Mouse (Mus musculus) right cerebral cortex, adult 2 months (tissue): ENCODE data around the gene Rab3d.
A peak's percentile ranks its signal among the peaks of the same experiment; 100 is the strongest.

Experiments used
- DNase-seq, 2 experiments: peaks; one replicate each; pipeline ENCODE4 v3.0.0; 2021 to 2022; ENCODE audit warnings: low spot score in 2 of 2

Gene Rab3d

GRCm38 (mm10) chr9:21918035-21918592 lies at the start of gene Rab3d:
TSS of gene Rab3d (minus strand) at chr9:21918192.
- DNase-seq, result peak; percentile 86 to 90

DNA sequence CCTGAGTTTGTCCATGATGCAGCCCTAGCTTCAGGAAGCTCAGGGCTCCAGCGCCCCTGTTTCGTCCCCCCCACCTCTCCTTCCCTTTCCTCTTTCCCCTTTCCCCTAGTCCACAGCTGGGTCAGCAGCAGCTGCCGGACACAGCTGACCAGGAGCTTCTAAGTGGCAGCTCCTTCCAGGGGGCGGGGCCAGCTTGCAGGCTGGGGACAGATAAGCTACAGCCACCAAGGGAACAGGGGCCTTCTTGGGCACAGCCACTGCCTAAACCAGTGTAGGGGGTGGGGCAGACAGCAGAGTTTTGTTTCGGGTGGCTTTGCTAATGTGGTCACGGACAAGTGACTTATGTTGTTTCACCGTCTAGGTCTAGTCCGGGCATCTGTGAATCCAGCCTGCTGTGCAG lies 45.4 kb upstream of the Rab3d start, which contains the start of gene Epor:
Epor (minus strand) TSS at position 90 of the 400 bp plus-strand sequence.
- DNase-seq, result no peak

GRCm38 (mm10) chr9:21962416-21963059 lies 44.5 kb upstream of the Rab3d start:
- peak; percentile 77 to 84 for DNase-seq

- DNase-seq, result no peak
Observed at GRCm38 (mm10) chr9:21962010-21962409, 44.0 kb upstream of the Rab3d start.

GRCm38 (mm10) chr9:21961366-21961980 lies 43.5 kb upstream of the Rab3d start:
- no peak for DNase-seq

DNA sequence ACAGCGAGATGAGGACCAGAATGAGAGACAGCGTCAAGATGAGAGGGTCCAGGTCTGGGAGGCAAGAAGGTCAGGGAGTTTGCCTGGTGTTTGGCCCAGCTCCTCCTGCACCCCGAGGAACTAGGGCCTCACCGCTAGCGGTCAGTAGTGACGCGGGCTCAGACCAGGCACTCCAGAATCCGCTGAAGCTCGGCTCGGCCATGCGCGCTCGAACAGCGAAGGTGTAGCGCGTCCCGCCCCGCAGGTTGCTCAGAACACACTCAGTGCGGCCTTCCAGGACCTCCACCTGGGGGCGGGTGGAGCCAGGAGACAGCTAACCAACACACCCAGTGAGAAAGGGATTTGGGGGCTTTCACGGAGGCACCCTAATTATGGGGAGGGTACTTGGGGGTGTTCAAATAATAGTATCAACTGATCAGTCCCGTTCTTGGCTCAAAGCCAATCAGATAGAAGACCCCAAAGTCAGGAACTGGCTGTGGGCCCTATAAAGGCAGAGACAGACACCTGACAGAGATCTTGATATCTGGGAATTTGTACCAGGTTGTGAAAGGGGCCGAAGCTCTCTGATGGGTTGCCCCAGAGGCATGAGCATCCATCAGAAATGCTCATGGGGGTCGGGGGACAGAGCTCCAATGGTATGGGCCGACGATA lies 42.7 kb upstream of the Rab3d start:
- no peak for DNase-seq

DNA sequence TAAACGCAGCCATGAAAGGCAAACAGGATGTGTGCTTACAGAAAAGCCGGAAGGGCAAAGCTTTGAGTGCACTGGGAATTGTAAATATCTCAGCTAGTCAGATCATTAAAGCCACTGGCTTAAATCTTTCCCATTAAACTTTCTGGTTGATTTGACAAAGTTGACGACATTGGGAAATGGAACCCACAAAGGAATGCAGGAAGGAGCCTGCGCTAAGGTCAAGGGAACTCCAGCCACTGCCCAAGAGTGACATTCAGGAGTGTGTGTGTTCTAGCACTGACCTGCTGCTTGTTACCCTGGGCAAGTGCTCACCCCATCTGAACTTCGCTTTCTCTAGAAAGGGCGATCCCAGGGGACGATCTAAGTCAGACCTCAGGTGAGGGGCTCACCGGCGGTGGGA lies 42.1 kb upstream of the Rab3d start:
- DNase-seq, result no peak

- DNase-seq, result no peak
Observed at GRCm38 (mm10) chr9:21959244-21959643, 41.3 kb upstream of the Rab3d start.

DNA sequence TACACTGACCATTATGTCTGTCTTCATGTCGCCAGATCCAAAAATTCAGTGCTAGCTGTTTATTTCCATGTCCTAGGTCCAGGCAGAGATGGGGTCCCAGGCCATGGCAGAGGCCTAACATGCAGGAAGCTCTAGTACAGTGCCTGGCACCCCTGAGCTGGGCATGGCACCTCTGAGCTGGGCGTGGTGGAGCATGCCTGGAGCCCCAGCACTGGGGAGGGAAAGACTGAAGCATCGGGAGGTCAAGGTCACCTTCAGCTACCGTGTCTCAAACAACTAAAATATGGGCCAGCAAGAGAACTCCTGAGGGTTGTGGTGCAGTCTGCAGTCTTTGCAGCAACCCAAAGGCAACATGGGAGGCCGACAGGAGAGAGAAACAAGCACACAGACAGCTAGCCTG lies 40.4 kb upstream of the Rab3d start:
- DNase-seq, result no peak

DNA sequence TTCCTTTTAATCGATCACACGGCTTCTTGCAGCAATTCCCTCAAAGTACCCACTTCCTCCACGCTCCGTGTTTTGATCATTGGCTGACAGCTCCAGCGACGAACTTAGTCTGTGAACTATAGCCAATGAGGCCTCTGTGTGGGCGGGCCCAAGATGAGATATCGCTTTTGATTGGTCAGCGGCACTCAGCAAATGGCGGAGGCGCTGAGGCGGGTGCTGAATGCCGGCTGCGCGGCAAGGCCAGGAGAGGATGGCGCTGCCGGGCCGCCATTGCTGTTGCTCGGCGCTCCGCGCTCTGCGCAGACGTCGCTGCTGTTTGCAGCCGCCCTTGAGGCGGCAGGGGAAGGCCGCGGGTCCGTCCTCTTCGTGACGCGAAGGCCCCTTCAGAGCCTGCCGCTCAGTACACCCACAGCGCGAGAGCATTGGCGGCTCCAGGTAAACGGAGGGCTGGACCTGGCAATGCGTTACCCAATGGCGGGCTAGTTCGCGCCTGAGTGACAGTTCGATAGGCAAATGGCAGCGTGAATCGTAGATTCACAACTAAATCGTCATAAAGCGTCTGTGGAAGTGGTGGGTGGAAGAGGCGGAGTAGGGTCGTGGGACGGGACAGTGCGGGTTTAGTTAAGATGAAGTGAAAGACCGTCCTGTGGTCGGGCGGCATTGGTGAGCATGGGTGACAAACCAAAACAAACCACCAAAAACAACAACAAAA lies 37.7 kb upstream of the Rab3d start, which contains the start of gene Swsap1:
Swsap1 (plus strand) TSS at position 186 of the 712 bp plus-strand sequence.
- peak; percentile 100 for DNase-seq

GRCm38 (mm10) chr9:21955225-21955569 lies 37.2 kb upstream of the Rab3d start:
- peak in 1 of 2 experiments; percentile 66 for DNase-seq

DNA sequence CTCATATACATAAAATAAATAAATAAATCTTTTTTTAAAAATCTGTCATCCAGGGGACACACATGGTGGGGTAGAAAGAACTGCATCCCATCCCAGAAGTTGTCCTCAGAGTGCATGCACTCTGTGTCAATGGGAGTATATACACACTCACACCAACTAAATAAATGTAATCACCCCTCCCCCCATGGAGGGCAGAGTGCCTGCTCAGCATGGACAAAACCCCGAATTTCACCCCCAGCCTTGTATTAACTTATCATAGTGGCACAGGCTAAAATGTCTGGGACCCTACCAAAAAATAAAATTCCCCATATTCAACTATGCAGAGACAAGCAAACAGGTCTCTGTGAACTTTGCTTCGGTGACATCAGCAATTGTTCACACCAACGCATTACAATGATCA lies 36.6 kb upstream of the Rab3d start:
- no peak for DNase-seq

GRCm38 (mm10) chr9:21953600-21953999 lies 35.6 kb upstream of the Rab3d start:
- peak; percentile 76 to 77 for DNase-seq

DNA sequence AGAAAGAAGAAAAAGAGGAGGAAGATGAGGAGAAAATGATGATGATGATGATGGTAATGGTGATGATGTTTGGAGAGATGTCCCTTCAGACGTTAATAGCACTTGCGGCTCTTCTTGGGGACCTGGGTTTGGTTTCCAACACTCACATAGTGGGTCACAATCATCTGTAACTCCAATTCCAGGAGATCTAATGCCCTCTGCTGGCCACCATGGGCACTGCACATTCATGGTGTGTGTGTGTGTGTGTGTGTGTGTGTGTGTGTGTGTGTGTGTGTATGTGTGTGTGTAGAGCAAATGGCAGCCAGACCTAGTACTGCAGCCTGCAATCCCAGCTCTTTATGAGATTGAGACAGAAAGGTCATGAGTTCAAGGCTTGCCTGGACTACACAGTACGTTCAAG lies 34.0 kb upstream of the Rab3d start:
- no peak for DNase-seq

GRCm38 (mm10) chr9:21950322-21950721 lies 32.3 kb upstream of the Rab3d start:
- DNase-seq, result no peak

DNA sequence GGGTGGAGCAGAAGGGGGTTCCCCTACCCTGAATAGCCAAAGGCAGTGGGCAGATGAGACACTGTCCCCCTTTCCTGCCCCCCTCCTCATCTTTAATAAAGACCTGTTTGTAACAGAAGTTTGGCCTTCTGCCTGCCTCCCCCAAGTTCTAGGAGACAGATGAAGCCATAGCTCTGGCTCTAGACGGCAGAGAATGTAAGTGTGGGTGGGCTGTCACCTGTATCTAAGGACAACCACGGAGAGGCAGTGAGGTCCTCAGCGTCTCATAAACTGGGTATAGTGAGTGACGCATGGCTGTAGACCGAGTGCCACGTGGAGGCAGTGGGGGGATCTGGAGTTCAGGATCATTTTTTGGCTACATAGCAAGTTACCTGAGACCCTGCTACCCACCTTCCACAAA lies 30.8 kb upstream of the Rab3d start:
- no peak for DNase-seq

GRCm38 (mm10) chr9:21948146-21948545 lies 30.2 kb upstream of the Rab3d start:
- DNase-seq, result no peak

GRCm38 (mm10) chr9:21947540-21948130 lies 29.6 kb upstream of the Rab3d start:
- DNase-seq, result no peak

DNA sequence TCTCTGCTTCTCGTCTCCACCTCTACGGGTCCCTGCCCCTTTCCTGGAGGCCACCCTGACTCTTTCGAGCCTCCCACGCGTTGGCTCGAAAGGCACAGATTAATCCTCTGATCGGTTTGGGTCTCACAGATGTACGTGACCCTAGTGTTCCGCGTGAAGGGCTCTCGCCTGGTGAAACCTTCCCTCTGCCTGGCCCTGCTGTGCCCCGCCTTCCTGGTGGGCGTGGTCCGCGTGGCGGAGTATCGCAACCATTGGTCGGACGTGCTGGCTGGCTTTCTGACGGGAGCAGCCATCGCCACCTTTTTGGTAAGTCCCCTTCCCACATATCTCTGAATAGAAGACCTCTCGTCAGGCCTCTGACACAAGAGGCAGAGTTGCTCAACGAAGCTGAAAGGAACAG lies 26.3 kb upstream of the Rab3d start:
- DNase-seq, result no peak

DNA sequence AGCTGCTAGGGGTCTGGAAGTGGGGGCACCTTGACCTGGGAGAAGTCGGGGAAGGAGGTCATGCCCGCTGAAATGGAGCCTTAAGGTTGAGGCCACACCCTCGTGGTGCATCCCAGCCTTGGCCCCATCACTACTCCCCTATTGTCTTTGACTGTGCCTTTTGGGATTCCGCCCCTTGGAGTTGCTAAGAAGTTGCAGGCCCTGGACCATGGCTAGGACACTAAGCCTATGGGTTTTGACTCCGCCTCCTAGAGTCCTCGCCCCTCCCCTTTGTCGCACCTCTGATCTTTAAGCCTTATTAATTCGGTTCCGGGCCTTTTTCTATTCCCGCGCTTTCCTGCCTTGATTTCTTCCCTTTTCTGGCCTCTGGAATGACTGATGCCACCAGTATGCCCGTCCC lies 25.6 kb upstream of the Rab3d start:
- no peak for DNase-seq

DNA sequence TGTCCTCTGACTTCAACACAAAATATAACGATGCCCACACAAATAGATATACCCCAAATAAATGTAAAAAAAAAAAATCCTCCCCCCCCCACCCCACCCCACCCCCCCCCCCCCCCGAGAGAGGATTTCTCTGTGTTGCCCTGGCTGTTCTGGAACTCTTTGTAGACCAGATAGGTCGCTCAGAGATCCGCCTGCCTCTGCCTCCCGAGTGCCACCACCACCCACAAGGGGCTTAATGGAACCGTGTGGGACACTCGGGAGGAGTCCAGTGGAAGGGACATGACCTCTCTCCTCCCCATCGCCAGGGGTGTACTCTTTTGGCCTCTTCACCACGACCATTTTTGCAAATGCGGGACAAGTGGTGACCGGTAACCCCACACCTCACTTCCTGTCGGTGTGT lies 25.1 kb upstream of the Rab3d start:
- DNase-seq, result no peak
